Mouse (Mus musculus): ENCODE results near the gene Car14. TPM values are rescaled to one million over a fixed set of nuclear protein-coding genes. Genes with fewer than 3 reads are reported as not detected.
A peak's percentile ranks its signal among the peaks of the same experiment; 100 is the strongest.
"Not testable (repeated sequence)": the region's sequence is repeated elsewhere in the genome, so short reads cannot be mapped to it uniquely, and the experiment has no call there.

The Car14 gene
- polyA plus RNA-seq, 1 experiment from 2014 or later, result 128 TPM

DNA sequence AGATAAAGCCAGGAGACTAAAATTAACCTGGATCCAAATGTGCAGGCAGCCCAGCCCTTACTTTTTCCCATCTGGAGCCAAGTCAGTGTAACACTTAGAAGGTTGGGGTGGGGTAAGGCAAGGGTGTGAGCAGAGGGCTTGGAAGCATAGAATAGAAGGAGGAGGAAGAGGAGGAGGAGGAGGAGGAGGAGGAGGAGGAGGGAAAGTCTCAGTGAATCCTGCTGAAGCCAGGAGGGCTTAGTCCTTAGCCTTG, 2.2 kb downstream of the Car14 start:
- H3K4me1 ChIP-seq (ENCODE audit: control insufficient read depth, insufficient read depth, low read length), result peaks cover 4% of the 10 kb centered on the region
- DNase-seq (ENCODE audit: low spot score) (no peak), ATAC-seq (ENCODE audit: insufficient number of reproducible peaks, low FRiP score, low TSS enrichment, low read depth) (no peak)
- no peak overlapping the region; the same call in 1 of the 2 replicates for H3K27ac ChIP-seq (replicated peaks; ENCODE audit: low read depth, low read length)
- no peaks in the 10 kb centered on the region for H3K27me3 ChIP-seq (ENCODE audit: control insufficient read depth, insufficient read depth, low read length)
- H3K36me3 ChIP-seq (ENCODE audit: control insufficient read depth, insufficient read depth, low read length), result 0 out of 2 replicates have a peak, but pooled peaks cover 2% of the 10 kb centered on the region
- peak overlapping the region; percentile 90 for H3K4me2 ChIP-seq (ENCODE audit: low read depth, severe bottlenecking)
- H3K4me3 ChIP-seq (ENCODE audit: low read depth, low read length), result peak overlapping the region; percentile 45
- no peak overlapping the region for H3K9ac ChIP-seq (ENCODE audit: low read length)
- H3K9me3 ChIP-seq (ENCODE audit: control insufficient read depth, low read length), result no peaks in the 10 kb centered on the region

DNA sequence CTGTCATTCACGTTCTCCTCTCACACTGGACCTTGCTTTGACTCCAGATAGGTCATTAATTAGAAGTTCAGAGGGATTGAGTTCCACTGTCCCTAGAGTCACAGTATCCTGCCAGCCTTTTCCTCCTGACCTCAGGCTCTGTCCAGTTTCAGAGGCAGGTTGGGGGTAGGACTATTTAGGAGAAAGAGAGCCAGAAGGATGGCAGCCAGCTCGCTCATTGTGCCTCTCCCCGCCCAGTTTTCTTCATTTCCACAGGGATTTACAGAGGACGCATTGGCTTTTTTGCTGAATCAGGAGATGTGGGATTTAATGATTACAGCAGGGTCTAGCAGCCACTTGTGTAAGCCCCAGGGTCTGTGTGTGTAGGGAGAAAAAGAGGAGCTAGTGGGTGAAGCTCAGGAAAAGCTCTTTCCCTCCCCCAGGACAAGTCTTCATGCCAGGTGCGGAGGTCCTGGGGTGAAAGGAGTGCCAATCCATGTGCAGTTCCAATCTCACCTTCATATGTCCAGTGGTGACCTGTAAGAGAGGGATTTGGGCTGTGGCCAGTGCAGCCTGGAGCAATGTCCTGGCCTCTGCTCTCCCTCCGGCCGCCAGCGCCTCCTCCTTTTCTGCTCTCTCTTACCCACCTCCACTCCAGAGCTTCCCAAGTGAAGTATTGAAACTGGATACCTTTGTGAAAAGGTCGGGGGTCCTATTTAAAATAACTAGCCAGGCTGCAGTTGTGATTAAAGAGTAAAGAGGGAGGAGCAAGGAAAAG, 2.7 kb downstream of the Car14 start:
- WGBS, result 69% methylated on average over 9 of the region's 9 CpGs
- DNase-seq (ENCODE audit: low spot score), result no peak
- no peak overlapping the region for H3K4me3 ChIP-seq (ENCODE audit: low read depth, low read length)
- ATAC-seq (ENCODE audit: insufficient number of reproducible peaks, low FRiP score, low TSS enrichment, low read depth), result no peak
- no peaks in the 10 kb centered on the region for H3K9me3 ChIP-seq (ENCODE audit: control insufficient read depth, low read length)
- H3K4me2 ChIP-seq (ENCODE audit: low read depth, severe bottlenecking), result peak overlapping the region; percentile 90
- 0 out of 2 replicates have a peak, but pooled peaks cover 2% of the 10 kb centered on the region for H3K36me3 ChIP-seq (ENCODE audit: control insufficient read depth, insufficient read depth, low read length)
- no peak overlapping the region for H3K9ac ChIP-seq (ENCODE audit: low read length)
- H3K4me1 ChIP-seq (ENCODE audit: control insufficient read depth, insufficient read depth, low read length), result peaks cover 4% of the 10 kb centered on the region
- no peaks in the 10 kb centered on the region for H3K27me3 ChIP-seq (ENCODE audit: control insufficient read depth, insufficient read depth, low read length)
- no peak overlapping the region for H3K27ac ChIP-seq (replicated peaks; ENCODE audit: low read depth, low read length)

DNA sequence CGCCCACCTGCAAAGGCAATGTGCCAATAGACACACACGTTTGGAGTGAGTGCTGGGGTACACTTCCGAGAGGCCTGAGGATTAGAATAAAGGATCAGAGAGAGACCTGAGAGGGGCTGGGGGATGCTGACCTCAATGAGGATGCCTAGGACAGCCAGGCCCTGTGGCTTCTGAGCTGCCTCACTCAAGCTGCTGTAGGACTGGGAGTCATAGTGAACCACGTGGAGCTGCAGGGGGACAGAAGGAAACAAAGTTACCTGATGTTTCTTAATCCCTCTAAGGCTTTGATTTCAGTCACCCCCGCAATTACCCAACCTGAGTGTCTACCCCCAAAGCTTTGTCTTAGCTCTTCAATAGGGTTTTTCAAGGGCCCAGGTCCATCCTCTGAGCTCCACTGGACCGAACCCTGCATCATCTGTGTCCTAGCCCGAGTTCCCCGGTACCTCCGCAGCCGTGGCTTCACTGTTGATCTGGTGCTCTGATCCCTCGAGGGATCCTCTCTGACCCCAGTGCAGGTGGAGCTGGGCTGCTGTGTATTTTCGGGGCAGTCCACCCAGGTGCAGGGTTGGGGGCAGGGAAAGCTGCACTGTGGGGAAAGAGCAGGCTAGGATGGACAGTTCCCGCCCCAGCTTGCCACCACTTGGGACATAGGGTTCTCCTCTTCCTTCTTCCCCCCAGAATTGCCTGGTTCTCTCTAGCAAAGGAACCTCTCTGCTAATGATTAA, 4.5 kb downstream of the Car14 start:
- Histone ChIP-seq H3K9me3 (ENCODE audit: control insufficient read depth, low read length) (no peaks in the 10 kb centered on the region), H3K9ac (ENCODE audit: low read length) (no peak overlapping the region), H3K4me2 (ENCODE audit: low read depth, severe bottlenecking) (no peak overlapping the region), H3K27ac (replicated peaks; ENCODE audit: low read depth, low read length) (no peak overlapping the region), H3K27me3 (ENCODE audit: control insufficient read depth, insufficient read depth, low read length) (no peaks in the 10 kb centered on the region), H3K4me3 (ENCODE audit: low read depth, low read length) (no peak overlapping the region), H3K36me3 (ENCODE audit: control insufficient read depth, insufficient read depth, low read length) (0 out of 2 replicates have a peak, but pooled peaks cover 2% of the 10 kb centered on the region), H3K4me1 (ENCODE audit: control insufficient read depth, insufficient read depth, low read length) (peaks cover 3% of the 10 kb centered on the region)
- no peak for ATAC-seq (ENCODE audit: insufficient number of reproducible peaks, low FRiP score, low TSS enrichment, low read depth)
- DNase-seq (ENCODE audit: low spot score), result no peak
- WGBS, result 77% methylated on average over 13 of the region's 13 CpGs

DNA sequence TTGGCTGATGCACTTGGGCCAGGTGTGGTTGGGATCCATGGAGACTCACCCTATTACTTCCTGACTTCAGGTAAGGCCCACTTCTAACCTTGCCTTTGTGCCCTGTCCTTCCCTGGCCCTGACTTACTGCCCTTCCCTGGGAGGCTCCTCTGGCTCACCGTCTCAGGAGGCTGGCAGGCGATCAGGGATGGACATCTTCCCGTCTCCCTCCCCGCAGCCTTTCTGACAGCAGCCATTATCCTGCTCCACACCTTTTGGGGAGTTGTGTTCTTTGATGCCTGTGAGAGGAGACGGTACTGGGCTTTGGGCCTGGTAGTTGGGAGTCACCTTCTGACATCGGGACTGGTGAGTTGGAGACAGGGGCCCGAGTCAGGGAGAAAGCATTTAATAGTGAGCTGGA, 9.0 kb downstream of the Car14 start:
- H3K27ac ChIP-seq (replicated peaks; ENCODE audit: low read depth, low read length); DNase-seq (ENCODE audit: low spot score); H3K4me2 ChIP-seq (ENCODE audit: low read depth, severe bottlenecking); H3K9ac ChIP-seq (ENCODE audit: low read length); H3K9me3 ChIP-seq (ENCODE audit: control insufficient read depth, low read length); H3K36me3 ChIP-seq (ENCODE audit: control insufficient read depth, insufficient read depth, low read length); ATAC-seq (ENCODE audit: insufficient number of reproducible peaks, low FRiP score, low TSS enrichment, low read depth); H3K4me3 ChIP-seq (ENCODE audit: low read depth, low read length); H3K27me3 ChIP-seq (ENCODE audit: control insufficient read depth, insufficient read depth, low read length): not testable (repeated sequence)
- WGBS, result 92% methylated on average over 7 of the region's 7 CpGs
- H3K4me1 ChIP-seq (ENCODE audit: control insufficient read depth, insufficient read depth, low read length), result peaks cover 15% of the 10 kb centered on the region; the same call in 1 of the 2 replicates

DNA sequence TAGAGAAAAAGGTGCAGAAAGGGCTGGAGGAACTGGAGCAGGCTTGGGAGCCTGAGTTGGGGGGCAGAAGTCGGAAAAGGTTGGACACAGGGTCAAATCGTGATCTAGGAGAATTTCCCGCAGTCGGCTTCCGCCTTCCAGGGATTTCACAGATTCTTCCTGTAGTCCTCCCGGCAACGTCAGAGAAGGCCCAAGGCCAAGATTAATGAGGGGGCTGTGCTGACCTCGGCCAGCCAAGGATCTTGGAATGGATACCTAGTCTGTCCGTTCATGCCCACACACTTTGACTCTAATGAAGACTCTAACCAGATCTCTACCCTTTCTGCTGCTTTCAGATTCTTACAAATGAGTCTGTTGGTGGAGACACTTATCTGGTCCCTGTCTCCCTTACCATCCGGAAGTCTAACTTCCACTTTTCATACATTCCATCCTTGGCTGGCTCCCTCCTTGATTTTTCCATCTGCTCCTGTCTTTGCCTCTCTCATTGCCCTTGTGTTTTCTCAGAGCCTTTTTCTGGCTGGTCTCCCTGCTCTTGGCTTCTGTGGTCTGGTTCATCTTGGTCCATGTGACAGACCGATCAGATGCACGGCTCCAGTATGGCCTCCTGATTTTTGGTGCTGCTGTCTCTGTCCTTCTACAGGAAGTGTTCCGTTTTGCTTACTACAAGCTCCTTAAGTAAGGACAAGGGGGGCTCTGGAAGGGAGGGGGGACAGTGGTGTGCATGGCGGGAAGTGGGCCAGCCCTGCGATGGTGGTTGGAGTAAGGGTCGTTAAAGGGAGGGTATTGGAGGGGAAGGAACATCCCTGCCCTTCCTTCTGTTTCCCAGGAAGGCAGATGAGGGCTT, 10.0 kb downstream of the Car14 start:
- Histone ChIP-seq H3K9ac (ENCODE audit: low read length) (peak overlapping the region; percentile 72), H3K4me3 (ENCODE audit: low read depth, low read length) (peak overlapping the region; percentile 65), H3K27ac (replicated peaks; ENCODE audit: low read depth, low read length) (no peak overlapping the region), H3K27me3 (ENCODE audit: control insufficient read depth, insufficient read depth, low read length) (no peaks in the 10 kb centered on the region), H3K36me3 (ENCODE audit: control insufficient read depth, insufficient read depth, low read length) (0 out of 2 replicates have a peak, but pooled peaks cover 2% of the 10 kb centered on the region), H3K4me2 (ENCODE audit: low read depth, severe bottlenecking) (peak overlapping the region; percentile 83), H3K4me1 (ENCODE audit: control insufficient read depth, insufficient read depth, low read length) (peaks cover 15% of the 10 kb centered on the region; the same call in 1 of the 2 replicates), H3K9me3 (ENCODE audit: control insufficient read depth, low read length) (no peaks in the 10 kb centered on the region)
- ATAC-seq (ENCODE audit: insufficient number of reproducible peaks, low FRiP score, low TSS enrichment, low read depth) (0 out of 2 replicates have a peak, but pooled peaks have one; percentile 0), DNase-seq (ENCODE audit: low spot score) (no peak)
- 11% methylated on average over 16 of the region's 16 CpGs for WGBS

DNA sequence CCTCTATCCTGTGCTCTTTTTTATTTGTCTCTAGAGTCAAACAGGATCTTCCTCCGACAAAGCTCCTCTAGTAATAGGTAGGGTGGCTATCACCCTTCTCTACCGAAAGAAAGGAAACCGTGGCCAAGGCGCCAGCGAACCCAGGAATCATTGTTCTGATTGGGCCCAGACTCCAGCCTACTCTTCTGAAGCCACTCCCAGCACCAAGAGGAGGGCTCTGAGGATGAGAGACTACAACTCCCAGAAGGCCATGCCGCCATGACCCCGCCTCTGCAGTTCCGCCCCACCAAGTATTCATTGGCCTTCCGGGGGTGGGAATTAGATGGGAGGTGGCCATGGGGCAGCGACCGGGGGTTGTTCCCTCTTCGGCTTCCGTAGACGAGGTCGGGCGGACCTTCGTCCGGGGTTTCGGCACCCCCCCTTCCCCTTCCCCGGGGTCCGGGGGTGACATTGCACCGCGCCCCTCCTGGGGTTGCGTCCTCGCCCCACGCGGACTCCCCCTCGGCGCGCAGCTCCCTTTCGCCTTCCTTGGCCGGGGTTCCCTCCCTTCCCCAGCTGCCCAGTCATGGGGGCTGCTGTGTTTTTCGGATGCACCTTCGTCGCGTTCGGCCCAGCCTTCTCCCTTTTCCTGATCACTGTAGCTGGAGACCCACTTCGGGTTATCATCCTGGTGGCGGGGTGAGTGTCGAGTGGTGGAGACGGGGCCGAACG, 10.7 kb downstream of the Car14 start, which contains the start of gene Aph1a:
TSS of gene Aph1a (plus strand) at position 364 of the 711 bp plus-strand sequence.
- Histone ChIP-seq H3K4me2 (ENCODE audit: low read depth, severe bottlenecking) (peak within 1 kb of the TSS; percentile 83), H3K9ac (ENCODE audit: low read length) (peak within 1 kb of the TSS; percentile 72), H3K4me3 (ENCODE audit: low read depth, low read length) (peak within 1 kb of the TSS; percentile 65), H3K27ac (replicated peaks; ENCODE audit: low read depth, low read length) (0 out of 2 replicates have a peak within 1 kb of the TSS, but pooled peaks have one; percentile 16), H3K4me1 (ENCODE audit: control insufficient read depth, insufficient read depth, low read length) (peaks cover 15% of the 10 kb centered on the region; the same call in 1 of the 2 replicates)
- ATAC-seq (ENCODE audit: insufficient number of reproducible peaks, low FRiP score, low TSS enrichment, low read depth) (peak; percentile 95), DNase-seq (ENCODE audit: low spot score) (peak; percentile 95)
- under 1% methylated on average over 25 of the region's 43 CpGs for WGBS
- H3K9me3 ChIP-seq (ENCODE audit: control insufficient read depth, low read length); H3K36me3 ChIP-seq (ENCODE audit: control insufficient read depth, insufficient read depth, low read length); H3K27me3 ChIP-seq (ENCODE audit: control insufficient read depth, insufficient read depth, low read length): not testable (repeated sequence)

DNA sequence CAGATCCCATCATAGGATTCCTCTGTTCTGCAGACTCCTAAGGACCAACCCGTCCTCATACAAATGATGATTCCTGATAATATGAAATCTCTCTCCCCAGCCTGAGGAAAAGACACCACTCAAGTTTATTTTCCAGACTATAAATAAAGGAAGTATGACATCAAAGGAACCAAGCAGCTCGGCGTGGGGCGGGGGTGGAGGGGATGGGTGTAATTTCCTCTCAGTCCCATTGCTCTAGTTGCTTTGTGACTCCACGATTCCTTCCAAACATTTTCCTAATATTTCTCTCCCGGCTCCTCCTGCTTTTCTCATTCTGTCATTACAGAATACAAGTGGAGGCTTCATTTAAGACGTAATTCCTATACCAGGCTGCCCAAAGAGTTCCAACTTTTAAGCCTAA, 11.4 kb downstream of the Car14 start:
- H3K9me3 ChIP-seq (ENCODE audit: control insufficient read depth, low read length), result no peaks in the 10 kb centered on the region
- no peak for DNase-seq (ENCODE audit: low spot score)
- ATAC-seq (ENCODE audit: insufficient number of reproducible peaks, low FRiP score, low TSS enrichment, low read depth), result no peak
- WGBS, result 11% methylated on average over 7 of the region's 7 CpGs
- H3K9ac ChIP-seq (ENCODE audit: low read length), result no peak overlapping the region; the same call in 1 of the 2 replicates
- H3K27me3 ChIP-seq (ENCODE audit: control insufficient read depth, insufficient read depth, low read length), result no peaks in the 10 kb centered on the region
- 0 out of 2 replicates have a peak overlapping the region, but pooled peaks have one; percentile 16 for H3K27ac ChIP-seq (replicated peaks; ENCODE audit: low read depth, low read length)
- H3K4me1 ChIP-seq (ENCODE audit: control insufficient read depth, insufficient read depth, low read length), result peaks cover 15% of the 10 kb centered on the region; the same call in 1 of the 2 replicates
- H3K4me2 ChIP-seq (ENCODE audit: low read depth, severe bottlenecking), result peak overlapping the region; percentile 42
- H3K4me3 ChIP-seq (ENCODE audit: low read depth, low read length), result peak overlapping the region; percentile 65
- 0 out of 2 replicates have a peak, but pooled peaks cover 2% of the 10 kb centered on the region for H3K36me3 ChIP-seq (ENCODE audit: control insufficient read depth, insufficient read depth, low read length)
